Mouse (Mus musculus) cerebellum, postnatal 10 days (tissue): Measurements from ENCODE around the gene Slc22a20.

Source experiments
- DNase-seq, 2 experiments: peaks; one replicate each; pipeline ENCODE4 v3.0.0; 2021; ENCODE audit warnings: mixed read lengths in 2 of 2

Gene Slc22a20

DNA sequence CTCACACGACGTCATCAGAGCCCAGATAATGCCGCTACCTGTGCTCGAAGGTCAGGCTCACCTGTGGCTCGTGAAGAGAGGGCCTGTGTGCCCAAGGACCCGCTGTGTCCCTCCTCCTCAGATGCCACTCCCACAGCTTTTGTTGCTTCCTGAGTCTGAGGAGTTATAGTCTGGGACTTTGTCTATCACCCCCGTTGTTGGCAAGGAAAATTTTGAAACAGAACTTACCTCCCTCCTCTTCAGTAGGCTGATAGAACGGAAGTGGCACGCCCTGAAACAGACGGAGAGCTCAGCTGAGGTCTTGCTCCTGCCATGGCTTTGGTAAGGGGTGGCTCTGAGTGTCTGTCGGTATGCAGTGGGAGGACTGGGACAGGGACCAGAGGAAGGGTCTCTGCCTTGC lies 35.7 kb downstream of the Slc22a20 start:
- DNase-seq, result no peak

DNA sequence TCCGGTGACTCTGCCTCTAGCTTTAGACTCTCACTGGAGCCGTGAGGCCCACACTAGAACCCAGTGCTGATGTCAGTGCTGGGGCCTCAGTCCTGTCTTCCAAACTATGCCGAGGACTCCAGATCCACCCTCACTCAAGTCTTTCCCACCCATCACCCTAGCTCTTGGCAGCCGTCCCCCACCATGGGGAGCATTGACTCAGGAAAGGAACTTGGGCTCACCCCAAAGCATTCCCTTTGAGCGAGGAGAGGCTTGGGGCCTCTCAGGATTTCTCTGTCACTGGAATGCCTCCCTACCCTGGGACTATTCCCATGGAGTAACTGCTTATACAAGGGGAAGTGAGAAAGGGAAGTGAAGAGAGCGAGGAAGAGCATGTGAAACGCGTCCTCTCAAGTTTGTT lies 40.1 kb downstream of the Slc22a20 start:
- DNase-seq, result peak; percentile 35 to 44

DNA sequence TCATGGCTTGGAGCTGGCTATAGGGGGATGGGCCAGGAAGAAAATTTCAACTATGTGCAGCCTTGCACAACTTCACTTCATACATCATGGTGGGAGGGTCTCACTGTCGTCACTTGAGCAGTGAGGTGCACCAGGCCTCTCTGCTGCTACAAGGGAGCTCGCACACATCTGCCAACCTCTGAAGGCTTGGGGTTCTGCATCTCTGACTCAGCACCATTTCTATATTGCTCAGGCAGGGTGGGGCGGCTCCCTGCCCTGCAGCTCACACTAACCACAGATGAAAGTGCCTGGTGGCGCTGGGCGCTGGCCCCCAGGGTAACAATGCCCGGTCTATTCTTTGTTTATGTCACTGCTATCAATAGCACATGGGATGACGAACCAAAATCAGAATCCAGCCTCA lies 40.9 kb downstream of the Slc22a20 start:
- no peak for DNase-seq

- peak in 1 of 2 experiments; percentile 20 for DNase-seq
Observed at GRCm38 (mm10) chr19:5944145-5944544, 41.8 kb downstream of the Slc22a20 start.

GRCm38 (mm10) chr19:5943404-5943803 lies 42.5 kb downstream of the Slc22a20 start:
- DNase-seq, result peak in 1 of 2 experiments; percentile 35

GRCm38 (mm10) chr19:5942581-5942980 lies 43.4 kb downstream of the Slc22a20 start:
- no peak for DNase-seq

- DNase-seq, result peak; percentile 43 to 51
Observed at GRCm38 (mm10) chr19:5940656-5941055, 45.3 kb downstream of the Slc22a20 start.

- peak; percentile 95 to 96 for DNase-seq
Observed at GRCm38 (mm10) chr19:5940173-5940572, 45.8 kb downstream of the Slc22a20 start.

DNA sequence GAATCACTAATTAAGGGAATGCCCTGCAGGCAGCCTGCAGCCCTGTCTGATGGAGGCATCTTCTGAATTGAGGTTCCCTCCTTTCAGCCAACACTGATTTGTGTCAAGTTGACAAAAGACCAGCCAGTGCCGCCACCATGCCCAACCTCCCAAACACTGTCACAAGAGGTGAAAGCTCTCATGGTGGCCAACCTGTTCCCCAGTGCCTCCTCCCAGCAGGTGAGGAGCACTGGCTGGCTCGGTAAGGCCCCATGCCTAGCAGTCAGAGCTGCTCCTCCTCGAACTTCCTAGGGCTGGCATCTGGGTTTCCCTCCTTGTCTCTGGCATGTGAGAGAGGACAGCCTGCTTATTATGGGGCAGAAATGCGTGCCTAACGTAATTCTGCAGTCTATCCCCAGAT lies 46.2 kb downstream of the Slc22a20 start:
- peak; percentile 46 to 50 for DNase-seq

DNA sequence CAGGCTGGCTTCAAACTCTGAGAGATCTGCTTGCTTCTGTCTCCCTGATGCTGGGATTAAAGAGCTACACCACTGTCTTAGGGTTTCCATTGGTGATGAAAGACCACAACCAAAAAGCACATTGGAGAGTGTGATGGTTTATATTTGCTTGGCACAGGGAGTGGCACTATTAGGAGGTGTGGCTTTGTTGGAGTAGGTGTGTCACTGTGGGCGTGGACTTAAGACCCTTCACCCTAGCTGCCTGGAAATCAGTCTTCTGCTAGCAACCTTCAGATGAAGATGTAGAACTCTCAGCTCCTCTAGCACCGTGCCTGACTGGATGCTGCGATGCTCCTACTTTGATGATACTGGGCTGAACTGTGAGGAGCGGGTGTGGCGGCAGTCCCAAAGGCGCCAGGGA lies 47.4 kb downstream of the Slc22a20 start:
- DNase-seq, result no peak

- DNase-seq, result peak; percentile 38 to 46
Observed at GRCm38 (mm10) chr19:5937836-5938406, 48.0 kb downstream of the Slc22a20 start.

DNA sequence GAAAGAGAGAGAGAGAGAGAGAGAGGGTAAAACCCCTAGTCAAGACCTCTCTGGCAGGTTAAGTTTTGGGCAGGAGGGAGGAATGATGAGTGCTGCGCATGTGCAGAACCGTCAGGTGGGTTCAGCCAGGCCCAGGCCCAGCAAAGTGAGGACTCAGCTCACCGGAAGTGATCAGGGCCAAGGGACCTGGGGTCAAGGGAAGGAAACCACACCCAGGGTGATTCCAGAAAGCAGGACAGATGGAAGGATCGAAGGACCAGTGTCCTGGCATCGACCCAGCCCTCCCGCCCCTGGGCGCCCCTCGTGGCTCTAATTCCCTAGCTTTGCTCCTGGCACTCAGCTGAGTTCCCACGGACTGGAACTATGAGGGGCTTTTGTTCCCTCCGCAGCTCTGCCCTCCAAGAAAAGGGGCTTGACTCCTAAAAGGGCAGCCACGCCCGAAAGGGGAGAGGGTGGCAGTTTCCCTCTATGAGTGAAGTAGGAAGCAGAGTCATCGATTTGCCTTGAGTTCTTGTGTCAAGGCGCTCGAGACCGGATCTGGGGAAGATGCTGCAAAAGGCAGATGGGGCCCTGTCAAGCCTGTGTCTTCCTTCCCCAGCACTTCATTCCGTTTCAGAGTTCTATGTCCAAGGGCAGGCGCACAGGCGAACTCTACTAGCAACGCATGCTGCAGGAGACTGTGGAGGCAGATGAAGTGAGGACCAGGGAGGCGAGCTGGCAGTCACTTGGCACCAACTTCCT lies 48.7 kb downstream of the Slc22a20 start:
- peak; percentile 31 to 34 for DNase-seq

GRCm38 (mm10) chr19:5935691-5936090 lies 50.3 kb downstream of the Slc22a20 start:
- no peak for DNase-seq

DNA sequence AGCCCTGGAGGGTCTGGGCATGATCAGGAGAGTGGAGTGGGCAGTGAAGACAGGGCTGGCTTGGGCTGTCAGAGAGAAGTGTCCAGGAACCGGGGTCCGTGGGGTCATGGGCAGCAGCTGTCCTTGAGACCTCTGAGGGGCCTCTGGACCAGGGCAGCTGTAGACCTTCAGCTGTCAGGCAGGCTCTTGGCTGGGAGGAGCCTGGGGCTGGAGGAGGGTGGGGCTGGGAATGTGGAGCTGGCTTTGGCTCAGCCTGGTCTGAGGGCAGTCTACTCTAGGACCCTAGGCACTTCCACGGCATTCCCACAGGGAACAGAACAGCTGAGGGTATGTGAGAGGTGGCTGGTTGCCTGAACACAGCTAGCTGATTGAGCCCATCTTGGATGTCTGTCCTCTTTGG lies 50.7 kb downstream of the Slc22a20 start:
- peak; percentile 17 to 24 for DNase-seq

GRCm38 (mm10) chr19:5929634-5930596 lies 56.0 kb downstream of the Slc22a20 start:
- DNase-seq, result peak; percentile 34 to 49

- DNase-seq, result peak in 1 of 2 experiments; percentile 10
Observed at GRCm38 (mm10) chr19:5928546-5928945, 57.4 kb downstream of the Slc22a20 start.

DNA sequence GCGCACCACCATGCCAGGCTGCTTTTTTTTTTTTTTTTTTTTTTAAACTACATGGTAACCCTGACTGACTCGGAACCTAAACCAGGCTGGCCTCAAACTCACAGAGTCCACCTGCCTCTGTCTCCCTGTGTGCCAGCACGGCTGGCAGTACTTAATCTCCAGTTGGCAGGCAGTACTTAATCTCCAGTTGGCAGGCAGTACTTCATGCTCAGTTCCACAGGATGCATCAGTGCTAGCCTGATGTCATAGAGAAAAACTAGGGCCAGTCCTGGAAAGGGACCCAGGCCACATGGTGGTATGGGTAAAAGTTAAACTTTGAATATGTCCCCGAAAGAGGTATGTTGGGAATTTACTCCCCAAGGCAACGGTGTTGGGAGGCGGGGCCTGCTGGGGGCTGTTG lies 57.8 kb downstream of the Slc22a20 start:
- peak; percentile 32 to 54 for DNase-seq

DNA sequence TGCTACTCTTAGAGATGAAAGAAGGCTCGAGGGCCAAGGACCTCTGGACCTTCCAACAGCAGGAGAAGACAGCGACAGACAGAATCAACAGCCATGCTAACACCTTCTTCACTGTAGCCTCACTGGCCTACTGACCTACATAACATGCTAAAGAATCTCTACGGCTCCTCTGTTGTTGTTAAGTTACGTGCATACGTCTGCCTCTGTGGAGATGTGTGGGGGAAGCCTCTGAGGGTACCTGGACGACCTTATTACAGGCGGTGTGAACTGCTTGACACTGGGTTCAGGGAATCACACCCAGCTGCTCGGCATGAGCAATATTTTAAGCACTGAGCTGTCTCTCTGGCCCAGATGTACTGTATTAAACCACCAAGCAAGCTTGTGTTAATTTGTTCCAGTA lies 58.4 kb downstream of the Slc22a20 start:
- DNase-seq, result no peak

DNA sequence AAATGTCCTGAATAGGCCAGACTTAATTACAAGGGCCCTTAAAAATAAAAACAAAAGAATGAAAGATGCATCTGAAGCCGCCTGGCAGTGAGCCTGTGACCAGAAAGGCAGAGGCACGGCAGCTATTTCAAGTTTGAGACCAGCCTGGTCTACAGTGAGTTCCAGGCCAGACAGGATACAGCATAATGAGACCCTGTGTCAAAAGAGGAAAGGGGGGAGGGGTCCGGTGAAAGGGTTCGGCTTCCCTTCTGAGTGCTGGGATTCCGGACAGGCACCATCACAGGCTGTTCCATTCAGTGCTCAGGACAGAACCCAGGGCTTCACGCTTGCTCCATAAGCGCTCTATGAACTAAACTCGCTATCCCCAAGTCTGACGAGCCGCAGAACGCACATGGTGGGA lies 58.9 kb downstream of the Slc22a20 start:
- no peak for DNase-seq

DNA sequence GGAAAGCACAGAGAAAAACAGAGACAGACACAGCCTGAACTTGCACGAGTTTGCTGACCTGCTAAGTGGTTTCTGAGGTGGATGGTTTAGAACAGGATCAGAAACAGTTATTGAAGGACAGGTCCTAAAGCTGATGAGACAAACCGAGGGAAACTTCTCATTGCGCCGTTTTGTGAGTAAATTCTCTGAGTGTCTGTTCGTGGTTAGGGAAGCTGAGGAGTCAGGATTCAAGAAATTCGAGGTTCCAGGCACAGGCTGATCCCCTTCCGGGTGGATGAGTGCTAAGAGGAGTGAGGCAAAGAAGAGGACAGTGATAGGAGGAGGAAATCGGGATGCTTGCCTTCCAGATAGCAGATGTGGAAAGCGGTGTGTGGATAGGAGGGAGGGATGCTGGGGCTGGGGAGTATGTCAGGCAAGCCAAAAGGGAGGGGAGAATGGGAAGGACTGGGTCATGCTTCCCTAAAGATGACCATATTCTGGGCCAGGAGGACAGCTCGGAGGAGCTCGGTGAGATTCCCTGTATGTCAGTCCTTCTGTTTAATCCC lies 60.6 kb downstream of the Slc22a20 start:
- DNase-seq, result peak; percentile 22 to 41

DNA sequence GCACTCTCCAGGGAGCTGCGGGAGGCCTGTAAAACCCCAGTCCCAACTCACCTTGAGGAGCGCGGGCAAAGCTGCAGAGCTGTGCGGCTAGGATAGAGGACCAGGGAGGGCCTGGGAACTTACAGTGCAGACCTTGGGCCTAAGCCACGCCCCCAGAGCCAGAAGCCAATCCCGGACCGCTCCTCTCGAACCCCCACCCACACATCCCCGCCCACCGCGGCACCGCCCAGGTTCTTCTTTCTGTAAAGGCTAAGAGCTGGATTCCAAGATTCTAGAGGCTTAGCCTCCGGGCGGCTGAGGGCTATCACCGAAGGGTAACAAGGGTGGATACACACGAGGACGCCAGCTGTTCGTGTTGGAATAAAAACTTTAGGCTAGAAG lies 61.2 kb downstream of the Slc22a20 start, which contains the start of gene Cdc42ep2:
Gene Cdc42ep2 (minus strand): TSS at position 104 of the 381 bp plus-strand sequence.
- peak; percentile 98 to 99 for DNase-seq

DNA sequence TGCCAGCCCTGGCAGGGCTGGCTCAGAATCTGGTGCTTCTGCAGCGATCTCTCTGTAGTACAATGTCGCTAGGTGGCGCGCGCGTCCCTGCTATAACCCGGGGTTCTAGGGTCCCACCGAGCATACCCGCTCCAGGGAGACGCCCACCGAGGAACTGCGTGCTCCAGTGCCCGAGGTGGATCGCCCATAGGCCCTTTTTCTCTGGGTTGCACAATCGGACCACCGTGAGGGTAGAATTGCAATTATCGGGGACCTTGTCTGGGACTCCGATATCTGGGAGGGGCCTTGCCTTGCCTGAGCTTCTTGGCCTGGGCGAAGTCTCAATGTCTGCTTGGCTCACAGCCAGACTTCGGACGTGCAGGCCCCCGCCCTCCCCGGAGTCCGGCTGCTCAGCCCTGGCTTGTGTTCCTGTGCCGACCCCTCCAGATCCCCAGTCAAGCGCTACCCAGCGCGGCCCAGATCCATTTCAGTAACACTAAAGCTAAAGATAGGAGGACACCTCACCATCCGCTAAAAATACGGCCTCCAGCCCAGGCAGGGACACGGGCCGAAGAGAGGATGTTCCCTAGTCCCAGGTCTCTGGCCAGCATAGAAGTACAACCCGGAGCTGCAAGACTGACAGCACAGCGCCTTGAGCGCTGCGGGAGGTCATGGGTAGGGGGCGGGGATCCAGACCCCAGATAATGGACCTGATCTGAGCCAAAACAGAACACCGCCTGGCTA lies 61.8 kb downstream of the Slc22a20 start:
- peak; percentile 98 to 100 for DNase-seq
